Mouse (Mus musculus) macrophage (primary cell): Measurements from ENCODE around the gene Nacc2. TPM values are rescaled to one million over a fixed set of nuclear protein-coding genes. Genes with fewer than 3 reads are reported as not detected.

Source experiments
- H3K27ac ChIP-seq: fragments of 350-480 bp; formaldehyde crosslinking; 2 replicates; pipeline ENCODE4 v1.9.0; 2021
- H3K36me3 ChIP-seq: fragments of 350-480 bp; formaldehyde crosslinking; 2 replicates; pipeline ENCODE4 v1.9.0; 2021; ENCODE audit errors: inconsistent target
- H3K4me3 ChIP-seq: fragments of 350-480 bp; formaldehyde crosslinking; 2 replicates; pipeline ENCODE4 v1.9.0; 2021; ENCODE audit errors: inconsistent target
- H3K79me2 ChIP-seq: fragments of 350-480 bp; formaldehyde crosslinking; 2 replicates; pipeline ENCODE4 v1.9.0; 2021; ENCODE audit errors: inconsistent target
- WGBS: methylation state at CpG from one replicate; pipeline ENCODE4 v1.1.7; 2026; ENCODE audit warnings: inconsistent platforms; ENCODE audit not compliant: missing documents; 5-methylcytosine and 5-hydroxymethylcytosine counted together
- polyA plus RNA-seq: library from polyadenylated mRNA; stranded (reverse); fragments of 250-400 nt; gene quantifications from 3 replicates; pipeline ENCODE4 v1.2.4, GENCODE M21; 2018; ENCODE audit warnings: inconsistent platforms

Gene Nacc2
- polyA plus RNA-seq, 1 experiment from 2014 or later, result 16.9 TPM

GRCm38 (mm10) chr2:26037386-26037785 is 85.6 kb downstream of the Nacc2 start:
- Histone ChIP-seq H3K36me3 (no peaks in the 10 kb centered on the region), H3K27ac (no peak overlapping the region), H3K79me2 (no peaks in the 10 kb centered on the region), H3K4me3 (no peak overlapping the region)
- 62% methylated on average over 6 of the region's 6 CpGs for WGBS

- 61% methylated on average over 15 of the region's 15 CpGs for WGBS
- Histone ChIP-seq H3K36me3 (no peaks in the 10 kb centered on the region), H3K4me3 (no peak overlapping the region), H3K79me2 (no peaks in the 10 kb centered on the region), H3K27ac (no peak overlapping the region)
Measured at GRCm38 (mm10) chr2:26034344-26035050, 88.5 kb downstream of the Nacc2 start.

GRCm38 (mm10) chr2:26030288-26030687 is 92.7 kb downstream of the Nacc2 start:
- WGBS, result 94% methylated on average over 3 of the region's 3 CpGs
- H3K36me3 ChIP-seq, result no peaks in the 10 kb centered on the region
- no peaks in the 10 kb centered on the region for H3K79me2 ChIP-seq
- no peak overlapping the region for H3K4me3 ChIP-seq
- H3K27ac ChIP-seq, result no peak overlapping the region

GRCm38 (mm10) chr2:26024138-26025075 is 98.6 kb downstream of the Nacc2 start:
- H3K36me3 ChIP-seq, result no peaks in the 10 kb centered on the region
- WGBS, result 43% methylated on average over 4 of the region's 4 CpGs
- H3K79me2 ChIP-seq, result peaks cover 15% of the 10 kb centered on the region
- no peak overlapping the region for H3K27ac ChIP-seq
- H3K4me3 ChIP-seq, result no peak overlapping the region

GRCm38 (mm10) chr2:26022626-26023025 is 100.4 kb downstream of the Nacc2 start:
- 100% methylated on average over 1 of the region's 1 CpGs for WGBS
- Histone ChIP-seq H3K4me3 (no peak overlapping the region), H3K79me2 (peaks cover 30% of the 10 kb centered on the region), H3K36me3 (no peaks in the 10 kb centered on the region), H3K27ac (no peak overlapping the region)

GRCm38 (mm10) chr2:26022258-26022565 is 100.8 kb downstream of the Nacc2 start:
- Histone ChIP-seq H3K79me2 (peaks cover 34% of the 10 kb centered on the region), H3K27ac (no peak overlapping the region), H3K36me3 (no peaks in the 10 kb centered on the region), H3K4me3 (no peak overlapping the region)
- WGBS, result 91% methylated on average over 7 of the region's 8 CpGs

GRCm38 (mm10) chr2:26021561-26022257 is 101.3 kb downstream of the Nacc2 start, which contains the start of gene Ubac1:
TSS of gene Ubac1 (minus strand) at chr2:26021747.
- WGBS, result 7% methylated on average over 48 of the region's 50 CpGs
- no peaks in the 10 kb centered on the region for H3K36me3 ChIP-seq
- peaks cover 39% of the 10 kb centered on the region for H3K79me2 ChIP-seq
- H3K27ac ChIP-seq, result peak within 1 kb of the TSS; percentile 34
- H3K4me3 ChIP-seq, result peak within 1 kb of the TSS; percentile 75

GRCm38 (mm10) chr2:26020714-26021560 is 102.1 kb downstream of the Nacc2 start:
- WGBS, result 2% methylated on average over 33 of the region's 38 CpGs
- peak overlapping the region; percentile 75 for H3K4me3 ChIP-seq
- peaks cover 43% of the 10 kb centered on the region for H3K79me2 ChIP-seq
- peak overlapping the region; percentile 34 for H3K27ac ChIP-seq
- peaks cover 3% of the 10 kb centered on the region; the same call in 1 of the 2 replicates for H3K36me3 ChIP-seq

GRCm38 (mm10) chr2:26019923-26020322 is 103.1 kb downstream of the Nacc2 start:
- WGBS, result 86% methylated on average over 3 of the region's 3 CpGs
- H3K27ac ChIP-seq, result no peak overlapping the region

GRCm38 (mm10) chr2:26017326-26017725 is 105.7 kb downstream of the Nacc2 start:
- Histone ChIP-seq H3K36me3 (peaks cover 37% of the 10 kb centered on the region), H3K4me3 (no peak overlapping the region), H3K79me2 (peaks cover 43% of the 10 kb centered on the region), H3K27ac (no peak overlapping the region)
- WGBS, result 84% methylated on average over 4 of the region's 4 CpGs

More at GRCm38 (mm10) chr2:26019923-26020322, 103.1 kb downstream of the Nacc2 start:
- no peak overlapping the region for H3K4me3 ChIP-seq
- H3K36me3 ChIP-seq, result peaks cover 13% of the 10 kb centered on the region; the same call in 1 of the 2 replicates
- H3K79me2 ChIP-seq, result peaks cover 43% of the 10 kb centered on the region

- H3K36me3 ChIP-seq, result peaks cover 71% of the 10 kb centered on the region
- peaks cover 21% of the 10 kb centered on the region; the same call in 1 of the 2 replicates for H3K79me2 ChIP-seq
- H3K27ac ChIP-seq, result no peak overlapping the region
- no peak overlapping the region for H3K4me3 ChIP-seq
- WGBS, result 98% methylated on average over 3 of the region's 3 CpGs
Measured at GRCm38 (mm10) chr2:26013674-26014073, 109.3 kb downstream of the Nacc2 start.

GRCm38 (mm10) chr2:26011420-26011819 is 111.6 kb downstream of the Nacc2 start:
- 85% methylated on average over 1 of the region's 1 CpGs for WGBS
- Histone ChIP-seq H3K36me3 (peaks cover 94% of the 10 kb centered on the region), H3K27ac (no peak overlapping the region), H3K79me2 (peaks cover 1% of the 10 kb centered on the region; the same call in 1 of the 2 replicates), H3K4me3 (no peak overlapping the region)
